ENCODE assay signal across 7 mouse cellular contexts in genomic region chr14:103346729-103347505, GRCm38 (mm10). TPM values are rescaled to one million over a fixed set of nuclear protein-coding genes. Genes with fewer than 3 reads are reported as not detected.
DNase-seq lines count a peak whose midpoint lies in the region; ATAC-seq lines count a peak whose summit lies in the region.

TSS of gene Mycbp2 (minus strand) at chr14:103346814.

- peaks cover 20% of the 10 kb centered on the region for H3K4me1 ChIP-seq in intestine, embryonic 16.5 days (ENCODE audit: control insufficient read depth, insufficient read depth, low read length)
- H3K4me1 ChIP-seq in midbrain, embryonic 11.5 days (ENCODE audit: control insufficient read depth, insufficient read depth, low read length): peaks cover 8% of the 10 kb centered on the region

- ATAC-seq in intestine, embryonic 16.5 days: peak; percentile 99
- ATAC-seq in midbrain, embryonic 11.5 days (ENCODE audit: low FRiP score): peak; percentile 97

- DNase-seq in adrenal gland, adult 8-10 months: peak; percentile 98
- DNase-seq in embryo, embryonic 9.5 days (ENCODE audit: extremely low spot score): peak; percentile 98
- peak; percentile 97 for DNase-seq in gastrocnemius, postnatal 4 days (ENCODE audit: low spot score in 2 of 2)
- DNase-seq in left cerebral cortex, postnatal 36 days (ENCODE audit: low spot score in 2 of 2): peak; percentile 97 to 98
- DNase-seq in midbrain, embryonic 11.5 days (ENCODE audit: low spot score, missing footprints): peak; percentile 99
- peak; percentile 98 for DNase-seq in skeletal muscle tissue, adult 2 months (ENCODE audit: low read depth, low spot score)

- peak within 1 kb of the TSS; percentile 86 for H3K27ac ChIP-seq in intestine, embryonic 16.5 days (ENCODE audit: low read length)
- H3K27ac ChIP-seq in midbrain, embryonic 11.5 days (ENCODE audit: low read depth, low read length): peak within 1 kb of the TSS; percentile 94

- peak within 1 kb of the TSS; percentile 64 for H3K4me2 ChIP-seq in intestine, embryonic 16.5 days (ENCODE audit: low read depth, low read length)
- peak within 1 kb of the TSS; percentile 49 for H3K4me2 ChIP-seq in midbrain, embryonic 11.5 days

- no peaks in the 10 kb centered on the region for H3K27me3 ChIP-seq in intestine, embryonic 16.5 days (replicated peaks; ENCODE audit: control insufficient read depth, insufficient read depth, low read length)
- H3K27me3 ChIP-seq in midbrain, embryonic 11.5 days (ENCODE audit: control insufficient read depth, insufficient read depth, low read length): no peaks in the 10 kb centered on the region; the same call in 1 of the 2 replicates

- H3K36me3 ChIP-seq in intestine, embryonic 16.5 days (ENCODE audit: control insufficient read depth, insufficient read depth, low read length): no peaks in the 10 kb centered on the region
- no peaks in the 10 kb centered on the region for H3K36me3 ChIP-seq in midbrain, embryonic 11.5 days (ENCODE audit: control insufficient read depth, insufficient read depth, low read length)

- H3K4me3 ChIP-seq in intestine, embryonic 16.5 days (ENCODE audit: low read length): peak within 1 kb of the TSS; percentile 78
- H3K4me3 ChIP-seq in midbrain, embryonic 11.5 days (ENCODE audit: low read depth, low read length): peak within 1 kb of the TSS; percentile 76

- intact Hi-C loops in left cerebral cortex, postnatal 36 days (cut with DNase I): loop anchor here (1.0 kb wide), 1 partner anchor 122 kb away; no protein-coding TSS in a partner anchor

- peak within 1 kb of the TSS; percentile 83 for H3K9ac ChIP-seq in intestine, embryonic 16.5 days (ENCODE audit: low read depth, low read length)
- H3K9ac ChIP-seq in midbrain, embryonic 11.5 days (ENCODE audit: low read length): peak within 1 kb of the TSS; percentile 80

- WGBS in intestine, embryonic 16.5 days: 5% methylated on average over 40 of the region's 41 CpGs
- WGBS in midbrain, embryonic 11.5 days: 5% methylated on average over 41 of the region's 41 CpGs

- no peaks in the 10 kb centered on the region for H3K9me3 ChIP-seq in intestine, embryonic 16.5 days (ENCODE audit: control insufficient read depth, low read length)
- no peaks in the 10 kb centered on the region for H3K9me3 ChIP-seq in midbrain, embryonic 11.5 days (ENCODE audit: control insufficient read depth, low read length)

RNA-seq across cellular contexts. Expression of gene Mycbp2, which starts in this region (rescaled TPM):
- total RNA-seq in adrenal gland, adult 8-10 months (2022): 10 to 100 TPM; 50.9 to 96.3 (median 74.7) TPM
- total RNA-seq in gastrocnemius, postnatal 4 days (2021): 10 to 100 TPM; 29.1 to 32.1 TPM
- 12.9 TPM in 2 replicates for polyA plus RNA-seq in intestine, embryonic 16.5 days (2015; fragmentation: Nextera tagmentation; extraction: Ambion mirVana)
- total RNA-seq in left cerebral cortex, postnatal 36 days (2021): 100 to 1,000 TPM; 155 to 166 TPM
- 24.8 and 25.7 TPM in 2 replicates for polyA plus RNA-seq in midbrain, embryonic 11.5 days (2014; fragmentation: Nextera tagmentation; extraction: Ambion mirVana)

Comparison
In these comparisons a context has a peak if more than half of its experiments do, and no peak if none do; other contexts are left out.
1. Peak in every context shown above with its lines: DNase-seq, ATAC-seq, H3K4me3 ChIP-seq and H3K27ac ChIP-seq.